Mouse (Mus musculus) brain, embryonic 14.5 days (tissue): ENCODE measurements around the gene Uqcr10.

ENCODE experiments used
- CTCF ChIP-seq: fragments of 200-500 bp; IDR thresholded peaks from 2 replicates; pipeline ENCODE4 v1.5.1; 2012; ENCODE audit warnings: inconsistent platforms, mild to moderate bottlenecking, moderate library complexity, borderline replicate concordance; ENCODE audit not compliant: insufficient read depth, insufficient read length; ENCODE audit errors: extremely low read depth
- POLR2A ChIP-seq: fragments of 200-500 bp; IDR thresholded peaks from 2 replicates; pipeline ENCODE4 v1.6.1; 2012; ENCODE audit warnings: mild to moderate bottlenecking, inconsistent platforms, borderline replicate concordance; ENCODE audit not compliant: poor library complexity, insufficient read depth, insufficient read length, severe bottlenecking; ENCODE audit errors: extremely low read depth

DNA sequence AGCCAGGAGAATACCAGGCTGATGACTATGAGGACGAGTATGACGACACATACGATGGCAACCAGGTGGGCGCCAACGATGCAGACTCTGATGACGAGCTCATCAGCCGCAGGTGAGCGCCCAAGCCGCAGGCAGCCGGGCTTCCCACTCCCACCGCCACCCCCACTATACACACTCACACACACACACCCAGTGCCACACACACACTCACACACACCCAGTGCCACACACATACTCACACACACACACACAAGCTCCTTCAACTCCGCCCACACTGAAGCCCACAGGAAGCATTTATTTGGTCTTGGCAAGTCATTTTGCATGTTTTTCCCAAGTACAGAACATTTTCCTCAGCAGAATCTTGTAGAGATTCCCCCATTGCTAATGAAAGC, 24.7 kb downstream of the Uqcr10 start:
- TF ChIP-seq POLR2A, result no peak
- no peak for TF ChIP-seq CTCF
